Mouse (Mus musculus) frontal cortex, postnatal 10 days (tissue): ENCODE measurements at regions not wholly inside any gene's neighbourhood (a gene's known extent, or its start where the extent isn't known, plus 50 kb on each side); places are given as distances from the start of the nearest gene placed in this dataset.
A peak's percentile ranks its signal among the peaks of the same experiment; 100 is the strongest.
"Not testable (repeated sequence)": the region's sequence is repeated elsewhere in the genome, so short reads cannot be mapped to it uniquely, and the experiment has no call there.

Experiments used
- DNase-seq, 2 experiments: peaks; one replicate each; pipeline ENCODE4 v3.0.0; 2022; ENCODE audit warnings: low spot score in 2 of 2, mixed read lengths in 1 of 2

- DNase-seq = peak in 1 of 2 experiments; percentile 11
Measured at GRCm38 (mm10) chr6:22523582-22524234, 167.7 kb upstream of the Fam3c start.

DNA sequence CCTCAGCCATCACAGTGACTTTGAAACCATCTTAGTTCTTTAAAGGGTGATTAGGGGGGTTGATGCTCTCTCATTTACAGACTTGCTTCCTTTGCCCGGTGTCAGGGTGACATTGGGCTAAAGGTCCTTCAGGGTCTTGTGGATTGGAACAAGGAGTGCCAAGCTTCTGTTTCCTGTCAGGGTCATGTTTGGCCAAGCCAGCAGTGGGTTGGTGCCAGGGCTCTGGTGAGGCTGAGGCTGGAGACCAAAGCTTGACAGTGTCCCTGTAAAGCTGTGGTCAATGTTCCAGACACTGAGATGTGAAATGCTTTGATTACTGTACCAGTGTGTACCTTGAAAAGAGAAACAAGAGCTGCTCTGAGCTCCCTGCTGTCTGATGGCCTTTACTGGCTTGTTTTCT is 150.8 kb upstream of the Fam3c start:
- peak in 1 of 2 experiments; percentile 9 for DNase-seq

GRCm38 (mm10) chr6:22497306-22497705 is 141.3 kb upstream of the Fam3c start:
- DNase-seq = no peak

- DNase-seq = no peak
Measured at GRCm38 (mm10) chr6:22496471-22496870, 140.4 kb upstream of the Fam3c start.

DNA sequence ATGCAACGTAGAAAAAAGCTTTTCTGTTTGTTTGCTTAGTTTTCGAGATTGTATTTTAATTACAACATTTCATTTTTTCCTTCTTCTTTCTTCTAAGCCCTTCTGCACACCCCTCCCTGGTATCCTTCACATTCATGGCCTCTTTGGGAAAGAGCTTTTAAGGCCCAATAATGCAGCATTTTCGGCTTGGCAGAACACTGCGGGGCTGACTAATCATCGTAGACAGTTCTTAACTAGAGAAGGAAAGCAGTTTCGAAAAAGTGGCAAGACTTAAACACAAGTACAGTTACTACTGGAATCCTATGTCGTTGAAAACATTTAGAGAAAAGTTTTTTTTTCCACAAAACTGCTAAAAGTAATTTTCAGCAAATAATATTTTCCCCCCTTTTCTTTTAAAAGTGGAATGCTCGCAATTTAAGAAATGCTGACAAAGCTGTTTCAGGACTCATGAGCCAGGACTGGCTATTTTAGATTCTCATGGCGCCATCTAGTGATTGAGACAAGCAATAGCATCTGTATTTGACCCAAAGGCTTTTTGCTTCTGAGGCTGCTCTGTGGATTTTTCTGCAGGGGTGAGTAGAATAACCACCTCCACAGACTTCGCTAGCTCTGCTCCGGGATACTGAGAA is 137.7 kb upstream of the Fam3c start:
- DNase-seq = peak in 1 of 2 experiments; percentile 22

DNA sequence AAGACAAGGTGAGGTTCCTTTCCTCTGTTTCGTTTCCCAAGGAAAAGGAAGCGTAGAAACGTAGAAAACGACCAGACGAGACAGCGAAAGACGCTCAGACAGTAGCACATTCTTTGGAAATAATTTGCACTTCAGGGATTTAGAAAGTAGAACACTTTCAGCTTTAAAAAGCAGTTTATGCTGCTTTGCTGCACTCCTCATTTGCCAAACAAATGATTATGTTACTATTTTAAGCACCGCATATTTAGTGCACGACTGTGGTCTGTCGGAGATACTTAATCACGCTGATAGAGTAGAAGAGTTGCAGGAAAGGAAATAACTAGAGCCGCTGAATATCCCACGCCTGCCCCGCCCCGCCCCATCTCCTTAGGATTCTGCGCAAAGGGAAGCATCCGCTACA is 136.9 kb upstream of the Fam3c start:
- no peak for DNase-seq

DNA sequence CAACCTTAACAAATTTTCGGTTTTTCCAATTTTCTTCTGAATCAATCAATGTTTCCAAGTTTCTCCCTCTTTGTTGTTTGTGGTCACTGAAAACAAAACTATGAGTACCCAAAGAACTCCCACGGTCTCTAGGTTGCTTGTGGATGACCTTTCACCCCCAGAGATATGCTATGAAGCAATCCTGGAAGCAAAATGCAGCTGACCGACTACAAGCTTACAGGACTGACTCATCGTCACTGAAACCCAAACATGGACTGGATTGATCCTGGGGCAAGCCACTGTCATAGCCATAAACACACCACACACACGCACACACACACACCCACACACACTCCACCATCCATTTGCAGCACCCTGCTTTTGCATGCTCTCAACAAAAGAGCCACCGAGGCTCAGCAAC is 134.7 kb upstream of the Fam3c start:
- no peak for DNase-seq

DNA sequence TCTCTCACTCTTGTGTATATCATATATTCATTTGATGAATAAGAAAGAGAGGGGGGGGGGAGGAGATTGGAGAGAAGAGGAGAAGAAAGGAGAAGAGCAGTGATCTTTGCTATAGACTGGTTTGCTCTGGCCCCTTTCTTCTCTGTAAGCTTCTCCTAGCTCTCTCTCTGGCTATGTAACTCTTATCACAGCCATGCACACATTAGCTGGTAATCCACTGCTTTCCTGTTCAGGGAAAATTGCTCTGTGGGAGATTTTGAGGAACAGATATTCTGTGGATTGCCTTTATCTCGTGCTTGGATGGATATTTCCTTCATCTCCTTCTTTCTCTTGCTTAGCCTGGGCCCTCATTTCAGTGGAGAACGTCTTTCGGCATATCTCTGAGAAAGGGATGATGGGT is 131.4 kb upstream of the Fam3c start:
- no peak for DNase-seq

GRCm38 (mm10) chr6:22485828-22486518 is 129.9 kb upstream of the Fam3c start:
- DNase-seq = no peak

DNA sequence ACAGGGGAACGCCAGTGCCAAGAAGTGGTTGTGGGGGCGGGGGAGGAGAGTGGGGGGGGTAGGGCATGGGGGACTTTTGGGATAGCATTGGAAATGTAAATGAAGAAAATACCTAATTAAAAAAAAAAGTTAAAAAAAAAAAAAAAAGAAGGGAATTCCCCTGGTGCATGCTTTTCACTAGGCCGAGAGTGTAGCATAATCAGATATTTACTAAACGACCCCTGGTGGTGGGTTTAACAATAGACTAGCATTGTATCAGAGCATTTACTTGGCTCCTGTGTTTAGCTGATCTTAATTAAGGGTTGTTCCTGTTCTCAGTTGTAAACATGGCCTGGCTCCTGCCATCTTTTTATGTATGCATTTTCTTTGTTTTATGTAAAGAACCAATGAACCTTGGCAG is 126.2 kb upstream of the Fam3c start:
- DNase-seq = not testable (repeated sequence)

- DNase-seq = no peak
Measured at GRCm38 (mm10) chr6:22474604-22475003, 118.6 kb upstream of the Fam3c start.

GRCm38 (mm10) chr6:22474011-22474410 is 118.0 kb upstream of the Fam3c start:
- DNase-seq = no peak

GRCm38 (mm10) chr6:22472400-22472799 is 116.4 kb upstream of the Fam3c start:
- DNase-seq = not testable (repeated sequence)

DNA sequence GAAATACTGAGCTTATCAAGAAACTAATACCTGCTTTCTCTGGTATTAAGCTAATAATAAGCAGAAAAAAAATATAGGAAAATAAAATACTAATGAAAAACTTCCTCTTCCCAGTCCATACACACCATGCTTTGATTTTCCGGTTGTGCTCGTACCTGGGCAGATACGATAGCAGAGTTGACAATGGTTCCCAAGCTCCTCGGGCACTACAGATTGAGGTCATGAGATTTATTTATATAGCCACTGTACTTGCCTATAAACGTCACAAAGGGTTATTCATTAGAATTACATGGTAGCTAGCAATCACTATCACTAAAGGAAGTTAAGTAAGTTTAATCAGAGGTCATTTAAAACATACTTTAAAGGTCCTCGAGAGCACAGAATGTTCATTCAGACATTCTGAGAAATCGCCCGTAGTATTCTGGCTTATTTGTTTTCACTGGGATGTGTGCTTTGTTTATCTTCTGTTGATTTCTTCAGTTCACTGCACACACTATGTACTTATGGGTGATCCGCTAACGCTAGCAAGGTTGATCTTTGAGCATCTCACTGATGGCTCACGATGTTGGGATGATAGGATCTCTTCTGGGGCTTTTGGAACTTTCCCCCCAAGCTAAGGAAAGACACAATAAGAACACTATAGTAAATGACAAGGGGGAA is 111.4 kb upstream of the Fam3c start:
- no peak for DNase-seq

- no peak for DNase-seq
Measured at GRCm38 (mm10) chr6:22465926-22466325, 109.9 kb upstream of the Fam3c start.

- DNase-seq = no peak
Measured at GRCm38 (mm10) chr6:22459440-22460016, 103.5 kb upstream of the Fam3c start.

GRCm38 (mm10) chr6:22452203-22452602 is 96.2 kb upstream of the Fam3c start:
- no peak for DNase-seq

GRCm38 (mm10) chr6:22450501-22450900 is 94.5 kb upstream of the Fam3c start:
- no peak for DNase-seq

GRCm38 (mm10) chr6:22448906-22449305 is 92.9 kb upstream of the Fam3c start:
- no peak for DNase-seq

DNA sequence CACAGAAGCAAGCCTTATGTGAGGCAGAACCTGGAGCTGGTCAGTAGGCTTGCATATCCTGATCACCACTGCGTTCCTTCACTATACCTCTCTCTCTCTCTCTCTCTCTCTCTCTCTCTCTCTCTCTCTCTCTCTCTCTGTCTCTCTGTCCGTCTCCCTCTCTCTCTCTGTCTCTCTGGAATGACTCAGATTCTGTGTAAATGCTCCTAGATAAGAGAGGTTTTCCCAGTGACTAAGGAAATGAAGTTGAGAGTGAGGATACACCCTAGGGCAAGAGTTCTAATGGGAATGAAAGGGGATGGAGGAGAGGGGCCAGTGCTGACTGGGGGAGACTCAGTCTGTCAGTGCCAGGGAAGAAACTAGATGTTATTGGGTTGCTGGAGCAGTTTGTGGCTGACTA is 91.6 kb upstream of the Fam3c start:
- no peak for DNase-seq

- no peak for DNase-seq
Measured at GRCm38 (mm10) chr6:22446621-22447310, 90.7 kb upstream of the Fam3c start.

DNA sequence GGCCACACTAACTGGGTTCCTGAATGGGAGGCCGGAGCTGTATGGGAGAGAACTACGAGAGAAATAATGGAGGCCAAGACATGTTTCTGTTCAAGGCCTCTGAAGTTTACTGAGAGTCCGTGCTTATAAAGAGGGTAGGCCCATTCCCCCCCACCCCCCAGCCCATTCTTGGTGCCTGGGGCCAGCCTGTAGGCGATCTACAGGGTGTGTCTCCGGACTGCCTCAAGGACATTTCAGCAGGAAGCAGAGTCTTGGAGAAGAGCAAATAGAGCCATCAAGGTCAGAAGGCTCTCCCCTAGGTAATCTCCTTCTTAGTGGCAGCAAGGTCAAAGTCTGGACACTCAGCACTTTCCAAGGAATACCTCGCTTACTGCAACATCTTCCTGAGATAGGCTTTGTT is 88.8 kb upstream of the Fam3c start:
- not testable (repeated sequence) for DNase-seq
